Mouse (Mus musculus): ENCODE results near the gene Fam243.

GRCm38 (mm10) chr16:92321341-92321740 lies at the start of gene Fam243:
- no peak for TF ChIP-seq POLR2A (IDR thresholded peaks at IDR 0.05; ENCODE audit: borderline replicate concordance, control insufficient read depth, low read depth, low read length)
- TF ChIP-seq CTCF (IDR thresholded peaks at IDR 0.05; ENCODE audit: control insufficient read depth, insufficient read depth, low read length) = no peak
